Mouse (Mus musculus) myocyte (in vitro differentiated cells): ENCODE results near the gene Zfp239.
A peak's percentile ranks its signal among the peaks of the same experiment; 100 is the strongest.

ENCODE experiments used
- CEBPB ChIP-seq: IDR thresholded peaks from 2 replicates; pipeline ENCODE4 v1.6.1; 2011; ENCODE audit warnings: mild to moderate bottlenecking, moderate library complexity; ENCODE audit not compliant: poor library complexity, insufficient read depth, severe bottlenecking
- MAX ChIP-seq: IDR thresholded peaks from one replicate; pipeline ENCODE4 v1.6.1; 2011; ENCODE audit warnings: low read depth, mild to moderate bottlenecking, control low read depth
- MYOG ChIP-seq, 3 experiments: IDR thresholded peaks; one replicate each; pipeline ENCODE4 v1.6.1; 2011; ENCODE audit warnings: control low read depth in 2 of 3, low read depth in 2 of 3, mild to moderate bottlenecking in 2 of 3; ENCODE audit not compliant: insufficient read length in 2 of 3, control insufficient read depth in 1 of 3, insufficient read depth in 1 of 3
- POLR2A ChIP-seq: IDR thresholded peaks from one replicate; pipeline ENCODE4 v1.6.1; 2011; ENCODE audit warnings: low read depth, mild to moderate bottlenecking, control low read depth, moderate library complexity; ENCODE audit not compliant: insufficient read length
- POLR2AphosphoS2 ChIP-seq: IDR thresholded peaks from one replicate; pipeline ENCODE4 v1.6.1; 2011; ENCODE audit warnings: low read depth, control low read depth; ENCODE audit not compliant: insufficient read length
- TCF12 ChIP-seq: IDR thresholded peaks from one replicate; pipeline ENCODE4 v1.6.1; 2011; ENCODE audit warnings: mild to moderate bottlenecking, control low read depth; ENCODE audit not compliant: poor library complexity, insufficient read depth, severe bottlenecking
- TCF3 ChIP-seq: IDR thresholded peaks from one replicate; pipeline ENCODE4 v1.6.1; 2011; ENCODE audit warnings: low read depth, control low read depth; ENCODE audit not compliant: insufficient read length
- USF1 ChIP-seq: IDR thresholded peaks from one replicate; pipeline ENCODE4 v1.6.1; 2011; ENCODE audit warnings: low read depth, mild to moderate bottlenecking, control low read depth, moderate library complexity

DNA sequence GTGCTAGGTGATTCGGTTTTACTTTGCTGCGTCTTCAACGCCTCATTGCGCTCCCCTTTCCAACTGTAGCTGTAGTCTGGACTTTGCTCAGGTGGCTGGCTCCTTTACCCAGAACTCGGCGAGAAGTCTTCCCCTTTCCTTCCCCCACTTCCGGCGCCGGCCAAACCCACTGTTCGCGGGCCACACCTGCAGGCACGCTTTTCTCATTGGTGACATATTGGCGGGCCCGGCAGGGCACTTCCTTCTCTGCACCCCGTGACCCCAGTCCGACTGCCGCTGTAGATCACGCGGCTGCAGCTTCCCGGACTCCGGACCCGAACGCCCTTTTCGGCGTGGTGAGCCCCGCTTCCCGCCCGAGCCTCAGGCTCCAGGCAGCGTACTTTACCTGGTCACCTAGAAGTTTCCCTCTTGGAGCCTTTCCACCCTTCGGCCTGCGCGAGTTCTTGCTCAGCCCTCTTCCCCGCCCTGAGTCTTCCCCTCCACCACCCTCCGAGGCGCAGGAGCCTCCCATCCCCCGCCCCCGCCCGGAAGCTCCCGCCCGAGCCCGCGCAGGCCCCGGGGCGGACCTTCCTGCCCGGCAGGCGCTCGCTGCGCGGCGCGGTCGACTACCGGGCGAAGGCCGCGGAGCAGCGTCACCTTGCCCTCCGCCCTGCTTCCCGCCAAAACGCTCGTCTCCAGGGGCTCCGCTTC lies 55.0 kb downstream of the Zfp239 start:
- TF ChIP-seq POLR2A, result peak; percentile 70
- TF ChIP-seq CEBPB, result no peak
- TF ChIP-seq USF1, result peak; percentile 48
- TF ChIP-seq MAX, result no peak
- TF ChIP-seq TCF12, result no peak
- TF ChIP-seq MYOG (IDR thresholded peaks at IDR 0.05; ENCODE audit: control insufficient read depth in 1 of 3, insufficient read depth in 1 of 3, insufficient read length in 2 of 3, low read depth in 2 of 3), result no peak
- no peak for TF ChIP-seq TCF3
- peak; percentile 41 for TF ChIP-seq POLR2AphosphoS2
